Mouse (Mus musculus) adrenal gland, adult 8-10 months (tissue): Measurements from ENCODE around the gene Fgfr2. TPM values are rescaled to one million over a fixed set of nuclear protein-coding genes. Genes with fewer than 3 reads are reported as not detected.
A peak's percentile ranks its signal among the peaks of the same experiment; 100 is the strongest.

Source experiments
- DNase-seq: peaks from one replicate; pipeline ENCODE4 v3.0.0; 2022
- total RNA-seq, 4 experiments: library from RNA; stranded (reverse); gene quantifications; 2 replicates each; pipeline ENCODE4 v1.2.4; 2022

Fgfr2 gene
- total RNA-seq, 4 experiments from 2014 or later, result 193 to 471 (median 262) TPM

DNA sequence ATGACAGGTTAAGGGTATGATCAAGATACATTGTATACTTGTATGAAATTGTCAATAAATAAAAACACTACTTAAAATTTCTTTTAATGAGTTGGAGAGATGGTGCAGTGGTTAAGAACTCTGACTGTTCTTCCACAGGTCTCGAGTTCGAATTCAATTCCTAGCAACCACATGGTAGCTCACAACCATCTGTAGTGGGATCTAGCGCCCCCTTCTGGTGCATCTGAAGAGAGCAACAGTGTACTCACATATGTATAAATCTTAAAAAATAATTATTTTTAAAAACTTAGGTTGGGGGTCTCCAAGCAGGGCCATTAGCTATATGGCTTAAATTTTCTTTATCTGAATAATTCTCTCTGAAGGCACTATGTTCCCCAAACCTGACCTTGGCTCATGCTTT lies 2192.7 kb downstream of the Fgfr2 start:
- DNase-seq, result no peak

DNA sequence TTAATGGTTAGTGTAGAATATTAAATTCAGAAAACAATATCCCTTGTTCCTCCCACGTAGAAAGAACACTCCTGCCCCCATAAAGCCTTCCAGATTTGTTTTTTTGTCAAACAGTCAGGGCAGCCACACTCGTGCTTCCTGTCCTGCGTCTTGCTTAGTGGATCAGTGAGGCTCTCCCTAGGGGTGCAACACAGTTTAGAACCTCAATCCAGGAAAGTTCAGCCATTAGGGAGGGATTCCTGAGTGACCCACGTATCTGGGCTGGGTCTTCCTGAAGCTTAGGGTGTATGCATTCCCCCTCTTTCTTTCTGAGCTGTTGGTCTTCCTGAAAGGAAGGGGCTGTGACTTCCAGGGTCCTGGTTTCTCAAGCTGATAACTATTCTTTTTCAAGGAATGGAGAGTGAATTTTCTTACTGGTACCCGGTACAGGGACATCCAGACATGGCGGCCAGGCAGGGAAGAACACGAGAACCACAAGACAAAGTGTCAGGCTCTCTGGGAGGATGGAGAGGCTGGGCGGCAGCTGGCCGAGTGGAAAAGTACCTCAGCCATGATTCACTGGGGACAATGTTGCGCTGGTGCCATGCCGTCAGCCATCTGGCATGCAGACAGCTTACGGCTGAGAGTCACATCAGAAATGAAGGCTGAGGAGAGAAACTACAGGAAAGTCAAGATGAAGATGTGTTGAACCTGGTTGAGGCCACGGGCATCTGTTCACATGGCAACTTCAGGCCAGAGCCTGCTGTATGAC lies 2200.0 kb downstream of the Fgfr2 start:
- DNase-seq, result peak; percentile 59

DNA sequence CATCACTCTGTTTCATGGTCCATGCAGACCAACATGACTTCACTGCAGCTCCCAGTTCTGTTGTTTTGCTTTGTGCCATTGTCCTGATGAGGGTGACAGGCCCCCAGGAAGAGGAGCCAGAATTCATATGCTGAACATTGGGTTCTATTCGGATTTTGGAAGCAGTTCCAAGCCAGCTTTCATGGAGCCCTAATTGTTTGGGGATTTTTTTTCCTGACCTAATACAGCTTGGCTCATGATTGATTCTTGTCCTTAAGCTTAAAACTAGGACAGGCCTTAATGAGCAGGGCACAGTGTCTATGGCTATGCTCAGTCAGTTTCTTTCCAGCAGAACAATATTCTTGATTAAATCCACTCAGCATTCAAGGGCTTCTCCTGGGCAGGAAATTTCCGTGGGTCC lies 2204.9 kb downstream of the Fgfr2 start:
- no peak for DNase-seq

DNA sequence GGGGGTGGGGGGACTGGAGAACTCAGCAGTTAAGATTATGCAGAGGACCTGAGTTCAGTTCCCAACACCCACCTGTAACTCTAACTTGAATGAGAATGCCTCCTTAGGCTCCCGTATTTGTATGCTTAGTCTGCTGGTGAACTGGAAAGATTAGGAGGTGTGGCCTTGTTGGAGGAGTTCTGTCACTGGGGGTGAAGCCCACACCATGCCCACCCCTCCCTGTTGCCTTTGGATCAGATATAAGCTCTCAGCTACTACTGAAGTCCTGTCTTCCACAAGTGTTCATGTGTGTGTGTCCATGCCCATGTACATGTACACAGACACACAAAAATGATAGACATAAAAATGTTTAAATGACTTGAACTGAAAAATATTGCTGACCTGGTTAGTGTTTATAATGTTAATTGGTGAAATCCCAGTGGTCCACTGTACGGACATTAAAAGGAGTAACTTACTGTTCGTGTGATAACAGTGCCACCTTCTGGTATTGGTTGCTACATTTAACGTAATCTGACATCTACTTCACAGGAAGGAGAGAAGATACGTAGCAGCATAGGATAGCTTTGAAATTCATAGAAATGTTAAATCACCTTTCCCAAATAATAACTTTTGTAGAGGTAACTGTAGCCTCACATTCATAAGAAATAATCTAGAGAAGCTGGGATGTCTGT lies 2208.3 kb downstream of the Fgfr2 start:
- DNase-seq, result no peak

DNA sequence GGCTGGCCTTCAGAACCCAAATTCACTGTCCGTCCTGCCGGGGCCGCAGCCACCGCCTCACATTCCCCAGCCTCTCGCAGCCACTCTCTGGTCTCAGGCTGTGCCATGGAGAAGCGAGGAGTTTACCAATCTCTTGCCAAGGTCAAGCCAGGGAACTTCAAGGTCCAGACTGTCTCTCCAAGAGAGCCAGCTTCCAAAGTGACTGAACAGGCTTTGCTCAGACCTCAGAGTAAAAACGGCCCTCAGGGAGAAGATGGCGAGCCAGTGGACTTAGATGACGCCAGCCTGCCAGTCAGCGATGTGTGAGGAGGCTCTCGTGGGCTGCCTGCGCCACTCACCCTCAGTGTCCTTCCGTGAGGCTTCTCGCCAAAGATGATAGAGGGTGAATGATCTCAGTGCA lies 2212.3 kb downstream of the Fgfr2 start:
- DNase-seq, result peak; percentile 72

DNA sequence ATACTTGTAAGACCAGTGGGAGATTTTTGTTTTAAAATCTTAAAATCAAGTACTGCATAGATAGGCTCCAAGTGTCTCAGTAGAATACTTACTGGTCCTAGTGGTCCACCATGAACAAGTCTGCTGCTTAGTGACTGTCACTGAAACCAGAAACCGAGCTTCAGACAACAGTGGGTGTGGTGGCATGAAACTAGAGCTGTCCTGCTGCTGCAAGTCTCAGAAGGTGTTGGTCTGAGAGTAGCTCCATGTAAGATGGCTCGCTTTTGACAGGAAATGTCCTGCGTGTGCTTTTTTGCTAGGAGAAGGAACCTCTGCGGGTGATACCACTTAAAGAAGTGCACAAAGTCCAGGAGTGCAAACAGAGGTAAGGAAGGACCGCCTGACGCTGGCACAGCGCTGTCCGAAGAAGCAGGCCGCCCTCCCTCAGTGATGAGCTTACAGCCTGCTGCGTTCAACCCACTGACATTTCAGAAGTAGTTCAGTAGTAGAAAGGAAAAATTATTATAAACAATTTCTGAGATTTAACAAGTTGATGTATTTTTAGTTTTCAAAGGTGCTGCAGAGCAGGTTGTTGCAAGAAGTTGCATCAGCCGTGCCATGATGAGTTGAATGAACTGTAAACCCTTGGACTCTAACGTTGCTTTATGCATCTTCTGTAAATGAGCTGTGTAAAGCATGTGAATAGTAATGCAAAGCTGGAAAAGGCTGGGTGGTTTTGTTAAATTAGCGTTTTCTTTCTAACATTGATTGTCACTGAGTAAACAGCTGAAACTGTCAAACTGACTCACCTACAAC lies 2218.4 kb downstream of the Fgfr2 start:
- DNase-seq, result no peak

DNA sequence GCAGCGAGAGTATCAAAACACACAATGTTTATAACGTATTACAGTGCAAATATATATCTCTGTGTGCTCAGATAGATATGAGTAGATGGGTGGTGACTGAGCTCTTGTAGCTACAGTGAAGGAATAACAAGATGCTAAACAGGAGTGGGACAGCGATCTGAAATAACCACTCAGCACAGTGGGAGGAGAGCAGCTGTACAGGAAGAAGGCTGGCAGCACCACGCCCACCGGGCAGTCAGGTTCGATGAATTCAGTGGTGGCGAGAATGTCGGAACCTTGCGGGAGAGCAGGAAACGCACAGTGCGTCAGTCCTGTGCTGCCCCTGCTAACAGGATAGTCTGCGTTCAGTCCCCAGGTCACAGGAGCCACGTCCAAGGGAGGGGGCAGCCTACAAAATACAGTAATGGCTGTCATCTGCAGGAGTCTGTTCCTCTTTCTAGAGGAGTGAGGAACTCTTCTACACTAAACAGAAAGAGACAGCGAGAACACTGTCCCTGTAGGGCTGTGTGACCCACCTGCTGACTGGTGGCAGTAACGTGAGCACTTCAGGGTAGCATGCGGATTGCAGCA lies 2219.6 kb downstream of the Fgfr2 start:
- no peak for DNase-seq

DNA sequence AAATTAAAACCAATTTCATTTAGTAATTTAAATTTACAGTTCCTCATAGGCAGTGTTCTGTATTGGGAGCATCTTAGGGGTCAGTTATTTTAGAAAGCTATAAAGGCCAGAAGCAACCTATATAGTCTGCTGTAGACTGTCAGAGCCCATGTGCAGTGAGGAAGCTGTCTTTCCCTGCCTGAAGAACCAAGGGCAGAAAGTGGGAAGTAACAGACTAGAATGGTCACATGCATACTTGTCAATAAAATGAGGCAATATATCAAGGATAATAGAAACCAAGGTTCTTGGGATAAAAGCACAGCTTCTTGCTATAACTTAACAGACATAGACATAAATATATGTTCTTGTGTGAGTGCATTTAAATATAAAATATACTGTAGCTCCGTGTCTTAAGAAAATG lies 2220.2 kb downstream of the Fgfr2 start:
- no peak for DNase-seq

DNA sequence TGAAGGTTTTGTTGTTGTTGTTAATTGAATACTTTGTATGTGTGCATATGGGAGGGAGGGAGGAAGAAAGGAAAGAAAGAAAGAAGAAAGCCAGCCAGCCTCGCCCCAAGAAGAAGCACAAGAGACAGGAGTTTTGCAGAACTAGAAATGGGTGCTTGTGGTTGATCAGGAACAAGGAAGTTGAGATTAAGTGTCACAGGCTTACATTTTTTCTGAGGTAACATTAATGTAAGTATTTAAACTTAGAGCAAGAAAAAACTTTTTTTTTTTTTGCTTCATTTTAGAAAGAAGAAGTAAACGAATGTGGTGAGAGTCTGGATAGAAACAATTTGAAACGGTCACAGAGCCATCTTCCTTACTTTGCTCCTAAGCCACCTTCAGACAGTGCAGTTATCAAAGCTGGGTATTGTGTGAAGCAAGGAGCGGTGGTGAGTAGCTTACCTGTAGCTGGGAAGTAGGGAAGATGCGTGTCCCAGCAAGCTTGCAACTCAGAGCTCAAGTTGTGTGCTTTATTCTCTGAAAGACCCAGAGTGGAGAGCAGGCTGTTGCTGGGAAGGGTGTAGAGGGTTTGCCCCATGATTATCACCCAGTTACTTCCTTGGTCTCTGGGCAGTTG lies 2222.8 kb downstream of the Fgfr2 start:
- DNase-seq, result no peak

DNA sequence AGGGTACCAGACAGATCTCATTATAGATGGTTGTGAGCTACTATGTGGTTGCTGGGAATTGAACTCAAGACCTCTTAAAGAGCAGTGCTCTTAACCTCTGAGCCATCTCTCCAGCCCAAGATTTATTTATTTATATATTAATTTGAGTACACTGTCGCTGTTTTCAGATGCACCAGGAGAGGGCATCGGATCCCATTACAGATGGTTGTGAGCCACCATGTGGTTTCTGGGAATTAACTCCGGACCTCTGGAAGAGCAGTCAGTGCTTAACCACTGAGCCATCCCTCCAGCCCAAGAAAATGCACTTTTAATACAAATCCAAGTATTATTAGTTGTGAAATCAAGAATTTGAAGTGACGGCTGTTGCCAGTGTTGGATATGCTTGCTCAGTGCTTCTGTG lies 2224.8 kb downstream of the Fgfr2 start:
- DNase-seq, result no peak

DNA sequence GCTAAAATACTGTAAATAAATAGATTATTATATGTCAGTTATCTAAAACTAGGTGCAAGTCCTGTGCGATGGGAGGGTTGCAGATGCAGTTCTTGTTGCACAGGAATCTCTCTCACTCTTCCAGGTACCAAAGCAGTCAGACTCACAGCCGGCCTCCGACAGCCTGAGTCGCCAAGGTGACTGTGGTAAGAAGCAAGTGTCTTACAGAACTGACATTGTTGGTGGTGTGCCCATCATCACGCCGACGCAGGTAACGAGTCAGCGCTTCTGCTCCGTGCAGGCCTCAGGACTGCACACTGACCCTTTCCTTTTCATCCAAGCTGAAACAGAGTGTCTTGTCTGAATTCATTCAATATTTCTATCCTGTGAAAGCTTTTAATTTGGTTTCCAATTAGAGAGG lies 2225.9 kb downstream of the Fgfr2 start:
- DNase-seq, result no peak

DNA sequence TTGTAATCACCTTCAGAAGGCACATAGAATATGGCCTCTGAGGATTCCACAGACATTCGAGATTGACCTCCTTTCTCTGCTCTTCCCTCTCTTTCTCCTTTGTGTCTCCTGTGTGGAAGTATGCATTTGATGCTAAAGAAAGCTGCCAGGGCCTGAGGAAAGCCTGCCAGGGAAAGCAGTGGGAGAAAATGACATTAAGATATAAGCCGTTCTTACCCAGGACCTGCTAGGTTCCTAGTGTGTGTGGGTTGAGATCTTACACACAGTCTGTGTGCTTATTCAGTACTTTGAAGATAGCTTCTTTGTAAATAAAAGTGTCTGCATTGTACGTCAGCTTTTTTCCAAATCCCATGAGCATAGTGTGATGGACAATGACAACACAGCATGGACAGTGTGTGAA lies 2227.1 kb downstream of the Fgfr2 start:
- DNase-seq, result no peak

DNA sequence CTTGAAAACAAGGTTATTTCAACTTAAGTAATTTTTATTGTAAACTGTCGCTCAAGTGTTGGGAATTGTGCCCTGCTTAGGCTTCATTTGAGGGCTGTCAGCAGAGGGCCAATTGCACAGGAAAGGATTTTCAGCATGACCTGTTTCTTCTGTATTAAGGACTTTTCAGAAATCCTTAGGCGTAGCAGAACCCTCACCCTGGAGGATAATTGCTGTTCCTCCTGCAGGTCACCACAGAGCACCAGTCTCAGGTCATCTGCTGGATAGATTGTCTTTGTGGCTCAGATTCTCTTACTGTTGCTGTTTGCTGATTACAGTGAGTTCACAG lies 2227.6 kb downstream of the Fgfr2 start:
- DNase-seq, result no peak

DNA sequence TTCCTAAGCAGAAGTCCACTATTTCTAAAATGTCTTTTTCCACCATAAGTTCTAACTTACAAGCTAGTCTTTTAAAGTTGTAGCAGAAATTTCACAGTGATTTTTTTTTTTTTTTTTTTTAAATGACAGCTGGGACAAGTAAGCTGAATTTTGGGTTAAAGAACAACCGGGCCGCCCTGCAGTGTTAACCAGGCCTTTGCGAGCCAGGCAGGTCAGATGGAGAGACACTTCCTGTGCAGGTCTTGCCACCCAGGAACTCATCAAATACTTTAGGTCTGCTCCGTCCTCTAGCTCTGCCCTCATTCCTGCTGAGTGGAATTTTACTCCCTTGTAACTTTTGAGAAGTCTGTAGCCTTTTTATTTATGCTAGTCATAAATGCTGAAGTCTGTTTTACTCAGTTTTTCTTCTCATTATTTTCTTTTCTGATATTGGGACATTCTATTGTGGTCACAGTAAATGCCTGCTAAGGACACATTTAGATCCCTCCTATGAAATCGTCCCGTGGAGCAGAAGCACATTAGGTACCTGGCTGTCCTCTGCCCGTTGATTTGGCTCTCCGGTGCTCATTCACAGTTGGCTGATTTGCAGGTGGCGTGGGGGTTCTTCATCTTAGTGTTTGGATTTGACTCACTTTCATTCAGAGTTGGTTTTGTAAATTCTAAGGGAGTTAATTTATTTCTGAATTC lies 2228.1 kb downstream of the Fgfr2 start:
- DNase-seq, result no peak

DNA sequence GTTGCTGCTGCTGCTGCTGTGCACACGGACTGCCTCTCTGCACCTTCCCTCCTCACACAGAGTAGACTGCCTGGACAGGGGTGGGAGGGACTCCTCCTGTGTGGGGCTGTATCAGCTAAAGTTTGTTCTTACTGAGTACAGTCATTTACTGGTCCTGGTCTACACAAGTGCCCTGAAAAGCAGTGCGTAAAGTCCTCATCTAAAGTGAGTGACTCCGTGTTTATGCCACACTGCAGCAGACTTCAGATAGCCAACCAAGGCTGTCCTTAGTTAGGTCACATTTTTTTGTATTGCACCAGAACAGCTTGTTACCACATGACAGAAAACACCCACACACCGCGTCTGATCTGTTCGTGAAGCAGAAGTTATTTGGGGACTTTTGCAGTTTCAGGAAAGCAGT lies 2230.2 kb downstream of the Fgfr2 start:
- no peak for DNase-seq

DNA sequence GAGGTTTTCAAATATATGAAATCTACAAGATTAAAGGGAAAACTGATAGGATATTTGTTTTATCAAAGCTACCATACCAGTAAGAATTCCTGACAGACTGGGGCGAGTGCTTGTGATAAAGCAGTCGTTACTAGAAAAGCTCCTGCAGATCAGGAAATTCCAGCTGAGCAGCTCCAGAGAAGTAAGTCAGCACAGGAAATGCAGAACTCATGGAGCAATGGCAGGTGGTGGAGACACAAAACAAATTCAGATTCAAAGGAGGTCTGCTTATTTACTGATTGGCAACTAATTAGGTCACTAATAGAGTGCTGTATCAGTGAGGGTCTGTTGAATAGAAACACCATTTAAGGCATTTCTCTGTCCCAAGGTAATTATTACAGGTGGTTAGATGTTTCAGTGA lies 2232.3 kb downstream of the Fgfr2 start:
- no peak for DNase-seq

DNA sequence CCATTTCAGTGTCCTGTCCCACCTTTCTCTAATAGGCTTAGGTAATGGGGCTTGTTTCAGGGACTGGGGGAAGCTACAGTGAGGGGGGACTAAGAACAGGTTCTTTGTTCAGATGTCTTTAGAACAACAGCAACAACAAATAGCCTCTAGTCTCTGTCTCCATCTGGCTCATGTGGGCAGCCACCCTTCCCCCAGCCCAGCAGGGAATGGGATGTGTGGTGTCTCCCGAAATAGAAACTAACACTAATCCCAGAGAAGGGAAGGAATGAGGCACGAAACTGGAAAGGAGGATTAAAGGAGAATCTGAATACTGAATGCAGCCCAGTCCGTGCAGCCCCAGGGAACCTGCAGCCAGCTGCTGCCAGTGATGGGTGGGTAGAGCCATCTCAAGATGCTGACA lies 2235.2 kb downstream of the Fgfr2 start:
- no peak for DNase-seq

DNA sequence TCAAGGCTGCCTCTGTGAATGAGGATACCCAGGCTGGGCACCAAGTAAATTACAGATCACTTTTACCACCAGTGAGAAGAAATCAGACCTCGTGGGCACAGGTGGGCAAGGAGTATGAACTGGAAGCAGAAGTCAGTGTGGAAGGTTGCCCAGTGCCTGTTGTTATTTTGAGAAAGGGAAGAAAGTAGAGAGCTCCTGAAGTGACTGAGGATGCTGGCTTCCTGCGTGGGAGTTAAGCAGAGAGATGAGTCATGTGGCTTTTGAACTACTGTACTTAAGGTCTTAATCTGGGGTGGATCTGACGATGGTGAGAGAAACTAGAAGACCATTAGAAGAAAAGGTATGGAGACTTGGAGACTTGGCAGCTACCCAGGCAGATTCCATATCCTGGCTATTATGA lies 2236.9 kb downstream of the Fgfr2 start:
- DNase-seq, result no peak

DNA sequence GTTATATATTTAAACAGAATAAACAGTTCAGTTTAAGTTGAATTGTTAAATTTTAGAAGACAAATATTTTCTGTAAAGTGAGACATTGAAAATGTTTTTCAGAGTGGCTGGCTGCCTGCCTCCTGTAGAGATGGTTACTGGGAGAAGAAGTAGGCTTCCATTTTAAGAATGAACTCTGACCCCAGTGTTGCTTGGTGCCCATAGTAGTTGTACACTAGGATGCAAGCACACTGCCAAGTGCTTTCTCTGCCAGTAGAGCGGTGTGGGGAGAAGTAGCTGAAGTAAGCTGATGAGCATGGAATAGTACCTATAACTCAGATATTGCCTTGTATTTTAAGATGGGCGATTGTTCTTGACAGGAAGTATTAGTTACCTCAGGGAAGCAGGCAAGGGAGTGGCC lies 2239.0 kb downstream of the Fgfr2 start:
- no peak for DNase-seq

DNA sequence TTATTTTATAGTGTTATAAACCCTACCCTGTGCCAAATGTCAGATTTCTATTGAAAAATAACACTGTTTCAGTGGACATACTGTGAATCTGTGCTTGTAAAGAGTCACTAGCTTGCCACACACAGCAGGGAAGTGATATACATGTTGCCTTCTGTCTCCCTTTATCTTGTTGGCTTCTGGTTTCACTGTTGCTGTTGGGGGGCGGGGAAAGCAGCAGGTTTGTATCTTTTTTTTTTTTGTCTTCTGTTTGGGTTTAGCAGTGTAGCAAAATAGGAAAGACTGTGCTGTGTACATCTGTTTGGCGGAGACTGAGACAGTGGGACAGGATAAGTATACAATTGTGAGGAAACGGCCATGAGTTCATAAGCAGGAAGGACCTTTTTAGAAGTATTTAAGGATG lies 2255.9 kb downstream of the Fgfr2 start:
- DNase-seq, result no peak

DNA sequence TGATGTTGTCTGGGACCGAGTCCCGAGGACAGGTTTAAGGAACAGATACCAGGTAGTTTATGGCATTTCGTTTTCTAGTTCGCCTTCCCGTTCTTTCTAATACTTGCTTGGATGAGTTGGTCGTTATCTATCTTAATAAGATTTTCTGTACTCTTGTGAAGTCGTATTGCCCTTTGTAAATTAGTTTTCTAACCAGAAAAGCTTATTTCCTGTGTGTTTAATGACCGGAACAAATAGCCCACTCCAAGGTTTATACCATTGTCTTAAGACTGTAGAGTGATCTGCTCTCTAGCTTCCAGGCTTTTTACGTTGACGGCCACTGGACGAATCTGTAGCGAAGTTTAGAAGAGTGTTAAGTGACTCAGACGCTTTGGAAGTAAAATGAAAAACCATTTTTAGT lies 2256.5 kb downstream of the Fgfr2 start:
- no peak for DNase-seq
